ENCODE assay signal across 22 mouse cellular contexts in genomic region chr13:83099908-83100307, GRCm38 (mm10).
DNase-seq lines count a peak whose midpoint lies in the region; ATAC-seq lines count a peak whose summit lies in the region.
"Had no signal": no experiment of that assay in that cellular context is flagged by ENCODE, and none has a peak within 500 bp of the region (broad histone marks: within the 10 kb centered on the region; RNA-seq: fewer than 3 reads in every experiment).

No protein-coding gene starts in this region.

- H3K9me3 ChIP-seq in heart, embryonic 10.5 days = no peaks in the 10 kb centered on the region
- H3K9me3 ChIP-seq: embryonic facial prominence, embryonic 10.5 days; embryonic facial prominence, embryonic 12.5 days; G1E had no signal

- H3K4me3 ChIP-seq in heart, embryonic 10.5 days = no peak overlapping the region
- H3K4me3 ChIP-seq: embryonic facial prominence, embryonic 10.5 days; embryonic facial prominence, embryonic 12.5 days had no signal

- no peak overlapping the region for H3K27ac ChIP-seq in heart, embryonic 10.5 days
- H3K27ac ChIP-seq: embryonic facial prominence, embryonic 10.5 days; embryonic facial prominence, embryonic 12.5 days had no signal

- H3K4me1 ChIP-seq in heart, embryonic 10.5 days = no peaks in the 10 kb centered on the region
- H3K4me1 ChIP-seq: embryonic facial prominence, embryonic 10.5 days; embryonic facial prominence, embryonic 12.5 days had no signal

- H3K27me3 ChIP-seq in heart, embryonic 10.5 days (ENCODE audit: insufficient read depth, poor library complexity, severe bottlenecking) = no peaks in the 10 kb centered on the region
- H3K27me3 ChIP-seq: embryonic facial prominence, embryonic 12.5 days; Patski had no signal

- WGBS in heart, embryonic 10.5 days = 50% methylated on average over 1 of the region's 1 CpGs

- ATAC-seq in frontal cortex, adult (ENCODE audit: low TSS enrichment) = peak; percentile 95
- ATAC-seq in cerebellum, adult (ENCODE audit: insufficient number of reproducible peaks, low FRiP score, low TSS enrichment) = no peak
- ATAC-seq: activated CD4-positive, CD25-positive, alpha-beta regulatory T cell, adult 4 months; forebrain, embryonic 14.5 days; forebrain, embryonic 16.5 days; Patski had no signal

- no peaks in the 10 kb centered on the region for H3K36me3 ChIP-seq in heart, embryonic 10.5 days
- H3K36me3 ChIP-seq: embryonic facial prominence, embryonic 10.5 days; embryonic facial prominence, embryonic 12.5 days; G1E had no signal

- DNase-seq in frontal cortex, postnatal 36 days (ENCODE audit: low spot score in 2 of 2) = no peak
- DNase-seq in right cerebral cortex, adult 18-20 months = peak; percentile 39
- DNase-seq in right cerebral cortex, postnatal 10 days (ENCODE audit: low spot score in 2 of 2) = no peak
- peak; percentile 73 for DNase-seq in brain, adult 2 months (ENCODE audit: low read depth, low spot score)
- no peak for DNase-seq in heart, embryonic 10.5 days (ENCODE audit: low spot score)
- DNase-seq: adrenal gland, adult 8-10 months; adrenal gland, postnatal 14 days; adrenal gland, postnatal 36 days; cerebellum, adult 11-12 months; cerebellum, adult 2 months; cerebellum, adult 9-10 months; cerebellum, postnatal 10 days; cerebellum, postnatal 25 days had no signal

Comparison
In these comparisons a context has a peak if more than half of its experiments do, and no peak if none do; other contexts are left out.
1. DNase-seq: peak in right cerebral cortex, adult 18-20 months (single experiment) and brain, adult 2 months (single experiment); none in frontal cortex, postnatal 36 days (0 of 2), right cerebral cortex, postnatal 10 days (0 of 2) and heart, embryonic 10.5 days (single experiment).